ENCODE assay signal across 25 mouse cellular contexts in genomic region chr19:38339734-38340133, GRCm38 (mm10). TPM values are rescaled to one million over a fixed set of nuclear protein-coding genes. Genes with fewer than 3 reads are reported as not detected.
DNase-seq lines count a peak whose midpoint lies in the region; ATAC-seq and TF ChIP-seq lines count a peak whose summit lies in the region.
"Had no signal": no experiment of that assay in that cellular context is flagged by ENCODE, and none has a peak within 500 bp of the region (broad histone marks: within the 10 kb centered on the region; RNA-seq: fewer than 3 reads in every experiment).

No protein-coding gene starts in this region.

- peak; percentile 56 for DNase-seq in liver, adult 2 months (ENCODE audit: extremely low read depth, low read depth, low spot score)
- no peak for DNase-seq in liver, embryonic 11.5 days (ENCODE audit: low spot score)
- DNase-seq in kidney, postnatal 14 days = peak; percentile 39
- DNase-seq in yolk sac, embryonic 10.5 days (ENCODE audit: low spot score) = peak; percentile 26
- DNase-seq in ovary, adult 18-20 months (ENCODE audit: low spot score) = no peak
- no peak for DNase-seq in adrenal gland, adult 8-10 months
- no peak for DNase-seq in hindbrain, embryonic 11.5 days (ENCODE audit: low spot score)
- DNase-seq: adrenal gland, postnatal 36 days; cerebellum, adult 18-20 months; cerebellum, postnatal 10 days; gastrocnemius, postnatal 14 days; heart, postnatal 36 days; left cerebral cortex, postnatal 4 days; lung, embryonic 14.5 days; lung, postnatal 14 days; right cerebral cortex, adult 18-20 months; thymus, postnatal 4 days had no signal

- ATAC-seq in liver, embryonic 11.5 days (replicated peaks; ENCODE audit: low FRiP score) = no peak
- peak; percentile 77; the same call in 1 of the 2 replicates for ATAC-seq in kidney, embryonic 14.5 days (ENCODE audit: low FRiP score, low TSS enrichment)
- no peak for ATAC-seq in hindbrain, embryonic 11.5 days (ENCODE audit: low FRiP score)
- ATAC-seq: CD4-positive, CD25-positive, alpha-beta regulatory T cell, adult 4 months; forebrain, embryonic 14.5 days had no signal

- H3K4me2 ChIP-seq in liver, embryonic 11.5 days = no peak overlapping the region
- H3K4me2 ChIP-seq in kidney, embryonic 14.5 days (replicated peaks; ENCODE audit: low read depth, low read length) = no peak overlapping the region
- no peak overlapping the region for H3K4me2 ChIP-seq in hindbrain, embryonic 11.5 days (replicated peaks; ENCODE audit: low read depth, low read length)
- H3K4me2 ChIP-seq: heart, embryonic 11.5 days; hindbrain, embryonic 13.5 days; limb, embryonic 15.5 days; liver, embryonic 15.5 days; lung, embryonic 14.5 days; midbrain, embryonic 11.5 days had no signal

- no peak overlapping the region for H3K27ac ChIP-seq in liver, adult 2 months (replicated peaks; ENCODE audit: insufficient read depth, low read depth, low read length)
- H3K27ac ChIP-seq in liver, embryonic 11.5 days (ENCODE audit: low read depth, low read length) = no peak overlapping the region
- H3K27ac ChIP-seq in kidney, embryonic 14.5 days (ENCODE audit: low read depth, low read length) = no peak overlapping the region
- no peak overlapping the region for H3K27ac ChIP-seq in hindbrain, embryonic 11.5 days (ENCODE audit: low read depth, low read length)
- H3K27ac ChIP-seq: hindbrain, embryonic 13.5 days; limb, embryonic 15.5 days; liver, embryonic 15.5 days had no signal

- no peak overlapping the region for H3K4me3 ChIP-seq in liver, adult 2 months (ENCODE audit: insufficient read depth, low read depth, low read length)
- no peak overlapping the region for H3K4me3 ChIP-seq in liver, embryonic 11.5 days (ENCODE audit: low read depth, low read length)
- H3K4me3 ChIP-seq in kidney, embryonic 14.5 days (ENCODE audit: low read length) = no peak overlapping the region
- H3K4me3 ChIP-seq in hindbrain, embryonic 11.5 days (ENCODE audit: low read depth, low read length) = no peak overlapping the region
- H3K4me3 ChIP-seq: hindbrain, embryonic 13.5 days; limb, embryonic 15.5 days; liver, embryonic 15.5 days had no signal

- no peak overlapping the region for H3K9ac ChIP-seq in liver, adult 2 months (ENCODE audit: low read depth, low read length)
- H3K9ac ChIP-seq in liver, embryonic 11.5 days (ENCODE audit: low read depth, low read length) = no peak overlapping the region
- no peak overlapping the region for H3K9ac ChIP-seq in kidney, embryonic 14.5 days (ENCODE audit: low read depth, low read length)
- H3K9ac ChIP-seq in hindbrain, embryonic 11.5 days (ENCODE audit: low read depth, low read length) = no peak overlapping the region
- H3K9ac ChIP-seq: hindbrain, embryonic 13.5 days; limb, embryonic 15.5 days; liver, embryonic 15.5 days; lung, embryonic 14.5 days had no signal

- no peaks in the 10 kb centered on the region for H3K27me3 ChIP-seq in liver, adult 2 months (ENCODE audit: control insufficient read depth, insufficient read depth, low read length)
- H3K27me3 ChIP-seq in liver, embryonic 11.5 days (replicated peaks; ENCODE audit: control insufficient read depth, insufficient read depth, low read length) = no peaks in the 10 kb centered on the region
- H3K27me3 ChIP-seq in kidney, embryonic 14.5 days (ENCODE audit: control insufficient read depth, insufficient read depth, low read length) = peaks cover 4% of the 10 kb centered on the region; the same call in 1 of the 2 replicates
- H3K27me3 ChIP-seq in hindbrain, embryonic 11.5 days (ENCODE audit: control insufficient read depth, insufficient read depth, low read length) = no peaks in the 10 kb centered on the region
- H3K27me3 ChIP-seq: hindbrain, embryonic 13.5 days; limb, embryonic 15.5 days; liver, embryonic 15.5 days had no signal

- H3K36me3 ChIP-seq in liver, adult 2 months (ENCODE audit: control insufficient read depth, insufficient read depth, low read length) = no peaks in the 10 kb centered on the region
- H3K36me3 ChIP-seq in liver, embryonic 11.5 days (ENCODE audit: control insufficient read depth, insufficient read depth, low read length) = no peaks in the 10 kb centered on the region
- no peaks in the 10 kb centered on the region for H3K36me3 ChIP-seq in kidney, embryonic 14.5 days (ENCODE audit: control insufficient read depth, insufficient read depth, low read length)
- H3K36me3 ChIP-seq in hindbrain, embryonic 11.5 days (ENCODE audit: control insufficient read depth, insufficient read depth, low read length) = no peaks in the 10 kb centered on the region
- H3K36me3 ChIP-seq: hindbrain, embryonic 13.5 days; limb, embryonic 15.5 days; liver, embryonic 15.5 days had no signal

- no peak for TF ChIP-seq CTCF in liver, adult 2 months (IDR thresholded peaks at IDR 0.05; ENCODE audit: low read depth, low read length)

- no peak for TF ChIP-seq POLR2A in liver, adult 2 months (IDR thresholded peaks at IDR 0.05; ENCODE audit: extremely low read depth, insufficient read depth, low read length)

- WGBS in liver, adult 2 months = 44% methylated on average over 3 of the region's 3 CpGs
- 86% methylated on average over 3 of the region's 3 CpGs for WGBS in liver, embryonic 11.5 days
- 16% methylated on average over 3 of the region's 3 CpGs for WGBS in kidney, embryonic 14.5 days
- WGBS in hindbrain, embryonic 11.5 days = 79% methylated on average over 3 of the region's 3 CpGs

- H3K4me1 ChIP-seq in liver, adult 2 months (ENCODE audit: control insufficient read depth, insufficient read depth, low read length) = no peaks in the 10 kb centered on the region
- no peaks in the 10 kb centered on the region for H3K4me1 ChIP-seq in liver, embryonic 11.5 days (replicated peaks; ENCODE audit: control insufficient read depth, insufficient read depth, low read length)
- peaks cover 7% of the 10 kb centered on the region; the same call in 1 of the 2 replicates for H3K4me1 ChIP-seq in kidney, embryonic 14.5 days (ENCODE audit: control insufficient read depth, insufficient read depth, low read length)
- no peaks in the 10 kb centered on the region for H3K4me1 ChIP-seq in hindbrain, embryonic 11.5 days (replicated peaks; ENCODE audit: control insufficient read depth, insufficient read depth, low read length)
- H3K4me1 ChIP-seq: hindbrain, embryonic 13.5 days; limb, embryonic 15.5 days; liver, embryonic 15.5 days had no signal

- H3K9me3 ChIP-seq in liver, embryonic 11.5 days (ENCODE audit: control insufficient read depth, low read length) = no peaks in the 10 kb centered on the region
- H3K9me3 ChIP-seq in kidney, embryonic 14.5 days (ENCODE audit: control insufficient read depth, low read length) = no peaks in the 10 kb centered on the region
- H3K9me3 ChIP-seq in hindbrain, embryonic 11.5 days (ENCODE audit: control insufficient read depth, low read length) = no peaks in the 10 kb centered on the region
- H3K9me3 ChIP-seq: hindbrain, embryonic 13.5 days; limb, embryonic 15.5 days; liver, embryonic 15.5 days had no signal

- no peaks in the 10 kb centered on the region for H3K79me2 ChIP-seq in liver, adult 2 months (ENCODE audit: control insufficient read depth, insufficient read depth, low read length)

RNA-seq across cellular contexts. Expression of gene Slc35g1, which starts 56.0 kb away (rescaled TPM):
- 16.3 and 21.2 TPM in 2 replicates for total RNA-seq in liver, adult 2 months (2014; rRNA removed)
- polyA plus RNA-seq in liver, adult 2 months (2012; rRNA removed) = 4.0 and 4.7 TPM in 2 replicates
- polyA plus RNA-seq in liver, embryonic 11.5 days (2014; fragmentation: Nextera tagmentation; extraction: Ambion mirVana) = 9.1 and 9.4 TPM in 2 replicates
- 5.2 and 7.1 TPM in 2 replicates for polyA plus RNA-seq in kidney, embryonic 14.5 days (2014; fragmentation: Nextera tagmentation; extraction: Ambion mirVana)
- total RNA-seq in adrenal gland, adult 8-10 months (2022) = 10 to 100 TPM; 19.6 to 37.8 (median 29.9) TPM
- polyA plus RNA-seq in hindbrain, embryonic 11.5 days (2014; fragmentation: Nextera tagmentation; extraction: Ambion mirVana) = 4.8 and 5.3 TPM in 2 replicates

Comparison
In these comparisons a context has a peak if more than half of its experiments do, and no peak if none do; other contexts are left out.
1. DNase-seq: peak in liver, adult 2 months (single experiment), kidney, postnatal 14 days (single experiment) and yolk sac, embryonic 10.5 days (single experiment); none in liver, embryonic 11.5 days (single experiment), ovary, adult 18-20 months (single experiment), adrenal gland, adult 8-10 months (single experiment) and hindbrain, embryonic 11.5 days (single experiment).